Mouse (Mus musculus): ENCODE measurements around the gene Dhrs13.

GRCm38 (mm10) chr11:78062563-78062962 is 30.5 kb downstream of the Dhrs13 start:
- no peak for TF ChIP-seq CTCF (IDR thresholded peaks at IDR 0.05; ENCODE audit: extremely low read depth, insufficient read depth, low read length)
- TF ChIP-seq POLR2A (IDR thresholded peaks at IDR 0.05; ENCODE audit: extremely low read depth, insufficient read depth, low read length) = no peak
